Mouse (Mus musculus) WW6 (cell line): ENCODE results near the gene Gm21627.
"Not testable (repeated sequence)": the region's sequence is repeated elsewhere in the genome, so short reads cannot be mapped to it uniquely, and the experiment has no call there.

Experiments
- DNase-seq: peaks from one replicate; pipeline ENCODE4 v3.0.0-alpha.2; 2013; ENCODE audit warnings: low read depth, low spot score

Gene Gm21627

GRCm38 (mm10) chrY:63228127-63228526 is at the start of gene Gm21627:
Gene Gm21627 (plus strand): TSS chrY:63228427.
- DNase-seq: not testable (repeated sequence)
